Mouse (Mus musculus) liver (tissue): ENCODE data around the gene Tmsb10.

Experiments used
- DNase-seq: peaks from one replicate; pipeline ENCODE4 v3.0.0-alpha.2; 2020; ENCODE audit warnings: mixed read lengths

The Tmsb10 gene

GRCm38 (mm10) chr6:72955517-72956198 lies 2.9 kb downstream of the Tmsb10 start:
- DNase-seq: no peak

GRCm38 (mm10) chr6:72954786-72955185 lies 3.8 kb downstream of the Tmsb10 start:
- DNase-seq: no peak

GRCm38 (mm10) chr6:72952967-72953366 lies 5.6 kb downstream of the Tmsb10 start:
- DNase-seq: no peak

GRCm38 (mm10) chr6:72952221-72952620 lies 6.3 kb downstream of the Tmsb10 start:
- no peak for DNase-seq

- DNase-seq: no peak
These were observed 9.3 kb downstream of the Tmsb10 start for GRCm38 (mm10) chr6:72949161-72949756.

- DNase-seq: no peak
These were observed 10.2 kb downstream of the Tmsb10 start for GRCm38 (mm10) chr6:72948392-72948791.

- no peak for DNase-seq
These were observed 10.6 kb downstream of the Tmsb10 start for GRCm38 (mm10) chr6:72947960-72948359.

- DNase-seq: peak; percentile 48
These were observed 18.1 kb downstream of the Tmsb10 start for GRCm38 (mm10) chr6:72940493-72940892.

- DNase-seq: no peak
These were observed 20.7 kb downstream of the Tmsb10 start for GRCm38 (mm10) chr6:72937859-72938258.

- DNase-seq: no peak
These were observed 21.1 kb downstream of the Tmsb10 start for GRCm38 (mm10) chr6:72937430-72937829.

- DNase-seq: no peak
These were observed 25.6 kb downstream of the Tmsb10 start for GRCm38 (mm10) chr6:72932955-72933354.

GRCm38 (mm10) chr6:72931533-72931932 lies 27.0 kb downstream of the Tmsb10 start:
- DNase-seq: no peak

- peak; percentile 31 for DNase-seq
These were observed 28.7 kb downstream of the Tmsb10 start for GRCm38 (mm10) chr6:72929795-72930398.

- DNase-seq: peak; percentile 23
These were observed 31.6 kb downstream of the Tmsb10 start for GRCm38 (mm10) chr6:72926755-72927482.

- no peak for DNase-seq
These were observed 32.5 kb downstream of the Tmsb10 start for GRCm38 (mm10) chr6:72926031-72926430.

- no peak for DNase-seq
These were observed 35.2 kb downstream of the Tmsb10 start for GRCm38 (mm10) chr6:72923381-72923780.

GRCm38 (mm10) chr6:72921081-72921480 lies 37.5 kb downstream of the Tmsb10 start:
- DNase-seq: no peak

GRCm38 (mm10) chr6:72918510-72919033 lies 40.0 kb downstream of the Tmsb10 start:
- DNase-seq: no peak

GRCm38 (mm10) chr6:72916330-72916729 lies 42.2 kb downstream of the Tmsb10 start:
- no peak for DNase-seq

GRCm38 (mm10) chr6:72914087-72914749 lies 44.3 kb downstream of the Tmsb10 start:
- DNase-seq: no peak

- no peak for DNase-seq
These were observed 47.3 kb downstream of the Tmsb10 start for GRCm38 (mm10) chr6:72911261-72911660.
